Mouse (Mus musculus) bone marrow, adult 2 months (tissue): ENCODE data around the gene Sgip1.

Source experiments
- CTCF ChIP-seq: fragments of 200-500 bp; IDR thresholded peaks from 2 replicates; pipeline ENCODE4 v1.5.1; 2011; ENCODE audit warnings: low read length, control low read depth; ENCODE audit not compliant: control insufficient read depth, insufficient read depth
- POLR2A ChIP-seq: fragments of 200-500 bp; IDR thresholded peaks from 2 replicates; pipeline ENCODE4 v1.6.1; 2011; ENCODE audit warnings: low read depth, mild to moderate bottlenecking, control low read depth, low read length, borderline replicate concordance; ENCODE audit not compliant: control insufficient read depth

DNA sequence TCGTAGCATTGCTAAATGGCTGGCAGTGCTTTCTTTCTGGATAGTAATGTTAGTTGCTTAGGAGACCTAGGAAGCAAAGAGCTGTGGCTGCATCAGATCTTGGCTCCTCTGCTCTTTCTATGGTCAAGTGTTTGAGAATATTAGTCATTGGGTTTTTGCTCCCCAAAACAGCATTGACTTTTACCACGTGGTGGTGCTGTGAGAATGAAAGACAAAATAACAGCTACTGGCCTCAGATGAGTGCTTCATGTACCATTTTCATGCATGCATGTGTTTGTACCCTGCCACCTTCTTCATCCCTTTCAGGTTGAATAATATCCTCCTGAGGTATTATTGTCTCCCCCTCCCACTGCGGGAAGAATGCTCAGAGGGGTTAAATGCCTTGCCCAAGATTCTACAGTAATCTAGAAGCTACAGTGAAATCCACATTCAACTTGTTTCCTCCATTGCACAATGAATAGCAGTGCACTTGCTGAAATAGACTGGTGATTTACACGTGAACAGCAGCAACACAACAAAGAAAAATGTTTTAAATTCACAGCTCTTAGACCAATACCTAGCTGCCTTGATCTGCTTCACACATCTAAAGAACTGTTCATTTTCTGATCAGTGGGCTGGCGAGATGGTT is 172.7 kb downstream of the Sgip1 start:
- TF ChIP-seq CTCF, result no peak
- TF ChIP-seq POLR2A, result no peak
